Mouse (Mus musculus): ENCODE measurements around the gene Rpn2. TPM values are rescaled to one million over a fixed set of nuclear protein-coding genes. Genes with fewer than 3 reads are reported as not detected.

Gene Rpn2
- 293 and 298 TPM in 2 replicates for polyA plus RNA-seq (2016; fragmentation: Nextera tagmentation; extraction: Ambion mirVana)

- Histone ChIP-seq H3K4me1 (peaks cover 23% of the 10 kb centered on the region), H3K4me3 (peak within 1 kb of the TSS; percentile 83), H3K36me3 (replicated peaks) (peaks cover 31% of the 10 kb centered on the region), H3K9me3 (no peaks in the 10 kb centered on the region), H3K27ac (peak within 1 kb of the TSS; percentile 99), H3K27me3 (ENCODE audit: poor library complexity, severe bottlenecking) (no peaks in the 10 kb centered on the region)
- WGBS: under 1% methylated on average over 64 of the region's 64 CpGs
- DNase-seq (ENCODE audit: extremely low spot score, low spot score): peak; percentile 96
These were observed at the start of gene Rpn2 for GRCm38 (mm10) chr2:157278717-157279415. Gene Rpn2, plus strand, starts transcription at chr2:157279017.

GRCm38 (mm10) chr2:157235946-157236345 lies 42.9 kb upstream of the Rpn2 start:
- Histone ChIP-seq H3K4me1 (no peaks in the 10 kb centered on the region), H3K27ac (no peak overlapping the region), H3K4me3 (no peak overlapping the region), H3K36me3 (replicated peaks) (no peaks in the 10 kb centered on the region), H3K27me3 (ENCODE audit: poor library complexity, severe bottlenecking) (no peaks in the 10 kb centered on the region), H3K9me3 (no peaks in the 10 kb centered on the region)
- DNase-seq (ENCODE audit: extremely low spot score, low spot score): no peak
- 88% methylated on average over 8 of the region's 8 CpGs for WGBS

- H3K4me3 ChIP-seq: no peak overlapping the region
- no peaks in the 10 kb centered on the region for H3K36me3 ChIP-seq (replicated peaks)
- WGBS: 66% methylated on average over 5 of the region's 5 CpGs
- no peak for DNase-seq (ENCODE audit: extremely low spot score, low spot score)
- H3K27me3 ChIP-seq (ENCODE audit: poor library complexity, severe bottlenecking): no peaks in the 10 kb centered on the region
- peaks cover 9% of the 10 kb centered on the region for H3K4me1 ChIP-seq
- H3K27ac ChIP-seq: no peak overlapping the region
- no peaks in the 10 kb centered on the region for H3K9me3 ChIP-seq
These were observed 33.8 kb upstream of the Rpn2 start for GRCm38 (mm10) chr2:157245001-157245400.

- no peaks in the 10 kb centered on the region for H3K27me3 ChIP-seq (ENCODE audit: poor library complexity, severe bottlenecking)
- no peaks in the 10 kb centered on the region for H3K36me3 ChIP-seq (replicated peaks)
- no peak overlapping the region for H3K4me3 ChIP-seq
- no peak overlapping the region for H3K27ac ChIP-seq
- no peaks in the 10 kb centered on the region for H3K9me3 ChIP-seq
- H3K4me1 ChIP-seq: peaks cover 9% of the 10 kb centered on the region
- DNase-seq (ENCODE audit: extremely low spot score, low spot score): no peak
- 75% methylated on average over 2 of the region's 2 CpGs for WGBS
These were observed 33.2 kb upstream of the Rpn2 start for GRCm38 (mm10) chr2:157245603-157246002.

- Histone ChIP-seq H3K27me3 (ENCODE audit: poor library complexity, severe bottlenecking) (no peaks in the 10 kb centered on the region), H3K27ac (0 out of 2 replicates have a peak overlapping the region, but pooled peaks have one; percentile 17), H3K4me3 (no peak overlapping the region), H3K36me3 (replicated peaks) (no peaks in the 10 kb centered on the region), H3K9me3 (no peaks in the 10 kb centered on the region), H3K4me1 (peaks cover 9% of the 10 kb centered on the region)
- DNase-seq (ENCODE audit: extremely low spot score, low spot score): no peak
These were observed 30.7 kb upstream of the Rpn2 start for GRCm38 (mm10) chr2:157248111-157248510.

- no peak overlapping the region for H3K4me3 ChIP-seq
- no peaks in the 10 kb centered on the region for H3K27me3 ChIP-seq (ENCODE audit: poor library complexity, severe bottlenecking)
- no peaks in the 10 kb centered on the region for H3K9me3 ChIP-seq
- H3K27ac ChIP-seq: no peak overlapping the region
- peak; percentile 44 for DNase-seq (ENCODE audit: extremely low spot score, low spot score)
- WGBS: 6% methylated on average over 5 of the region's 5 CpGs
- H3K36me3 ChIP-seq (replicated peaks): no peaks in the 10 kb centered on the region
- no peaks in the 10 kb centered on the region for H3K4me1 ChIP-seq
These were observed 19.1 kb upstream of the Rpn2 start for GRCm38 (mm10) chr2:157259720-157260119.

GRCm38 (mm10) chr2:157261930-157262329 lies 16.9 kb upstream of the Rpn2 start:
- H3K27ac ChIP-seq: no peak overlapping the region
- no peak for DNase-seq (ENCODE audit: extremely low spot score, low spot score)
- H3K4me3 ChIP-seq: no peak overlapping the region
- 92% methylated on average over 5 of the region's 5 CpGs for WGBS
- H3K4me1 ChIP-seq: no peaks in the 10 kb centered on the region
- no peaks in the 10 kb centered on the region for H3K27me3 ChIP-seq (ENCODE audit: poor library complexity, severe bottlenecking)
- H3K36me3 ChIP-seq (replicated peaks): no peaks in the 10 kb centered on the region
- no peaks in the 10 kb centered on the region for H3K9me3 ChIP-seq

- 80% methylated on average over 9 of the region's 9 CpGs for WGBS
- H3K4me1 ChIP-seq: no peaks in the 10 kb centered on the region
These were observed 16.3 kb upstream of the Rpn2 start for GRCm38 (mm10) chr2:157262506-157262905.

GRCm38 (mm10) chr2:157263101-157263500 lies 15.7 kb upstream of the Rpn2 start:
- WGBS: 98% methylated on average over 1 of the region's 1 CpGs
- Histone ChIP-seq H3K27ac (no peak overlapping the region), H3K4me1 (no peaks in the 10 kb centered on the region), H3K4me3 (no peak overlapping the region), H3K9me3 (no peaks in the 10 kb centered on the region), H3K36me3 (replicated peaks) (no peaks in the 10 kb centered on the region), H3K27me3 (ENCODE audit: poor library complexity, severe bottlenecking) (no peaks in the 10 kb centered on the region)
- no peak for DNase-seq (ENCODE audit: extremely low spot score, low spot score)

More at GRCm38 (mm10) chr2:157262506-157262905, 16.3 kb upstream of the Rpn2 start:
- Histone ChIP-seq H3K27me3 (ENCODE audit: poor library complexity, severe bottlenecking) (no peaks in the 10 kb centered on the region), H3K27ac (no peak overlapping the region), H3K4me3 (no peak overlapping the region), H3K9me3 (no peaks in the 10 kb centered on the region), H3K36me3 (replicated peaks) (no peaks in the 10 kb centered on the region)
- DNase-seq (ENCODE audit: extremely low spot score, low spot score): no peak

- 87% methylated on average over 6 of the region's 6 CpGs for whole genome bisulfite sequencing
- H3K27me3 ChIP-seq (ENCODE audit: poor library complexity, severe bottlenecking): no peaks in the 10 kb centered on the region
- H3K4me3 ChIP-seq: no peak overlapping the region
- H3K9me3 ChIP-seq: no peaks in the 10 kb centered on the region
- H3K4me1 ChIP-seq: no peaks in the 10 kb centered on the region
- H3K36me3 ChIP-seq (replicated peaks): no peaks in the 10 kb centered on the region
- DNase-seq (ENCODE audit: extremely low spot score, low spot score): no peak
- H3K27ac ChIP-seq: no peak overlapping the region
These were observed 15.0 kb upstream of the Rpn2 start for GRCm38 (mm10) chr2:157263832-157264231.

- Histone ChIP-seq H3K27me3 (ENCODE audit: poor library complexity, severe bottlenecking) (no peaks in the 10 kb centered on the region), H3K36me3 (replicated peaks) (peaks cover 37% of the 10 kb centered on the region), H3K4me1 (peaks cover 23% of the 10 kb centered on the region), H3K27ac (peak within 1 kb of the TSS; percentile 99), H3K4me3 (peak within 1 kb of the TSS; percentile 83), H3K9me3 (no peaks in the 10 kb centered on the region)
- no peak for DNase-seq (ENCODE audit: extremely low spot score, low spot score)
- 0% methylated on average over 32 of the region's 32 CpGs for WGBS
These were observed 591 bp downstream of the Rpn2 start, which contains the start of gene Mroh8 for GRCm38 (mm10) chr2:157279416-157279800. Gene Mroh8, minus strand, starts transcription at chr2:157279549.

GRCm38 (mm10) chr2:157283321-157283720 lies 4.5 kb downstream of the Rpn2 start:
- no peak overlapping the region for H3K4me3 ChIP-seq
- WGBS: 94% methylated on average over 6 of the region's 6 CpGs
- H3K27me3 ChIP-seq (ENCODE audit: poor library complexity, severe bottlenecking): no peaks in the 10 kb centered on the region
- H3K9me3 ChIP-seq: no peaks in the 10 kb centered on the region
- no peak overlapping the region for H3K27ac ChIP-seq
- peaks cover 22% of the 10 kb centered on the region for H3K4me1 ChIP-seq
- H3K36me3 ChIP-seq (replicated peaks): peaks cover 76% of the 10 kb centered on the region
- no peak for DNase-seq (ENCODE audit: extremely low spot score, low spot score)

- DNase-seq (ENCODE audit: extremely low spot score, low spot score): no peak
- H3K27me3 ChIP-seq (ENCODE audit: poor library complexity, severe bottlenecking): no peaks in the 10 kb centered on the region
- WGBS: 43% methylated on average over 3 of the region's 3 CpGs
- no peaks in the 10 kb centered on the region for H3K9me3 ChIP-seq
- H3K27ac ChIP-seq: no peak overlapping the region
- H3K4me3 ChIP-seq: no peak overlapping the region
- peaks cover 3% of the 10 kb centered on the region; the same call in 1 of the 2 replicates for H3K4me1 ChIP-seq
- peaks cover 100% of the 10 kb centered on the region for H3K36me3 ChIP-seq (replicated peaks)
These were observed 8.7 kb downstream of the Rpn2 start for GRCm38 (mm10) chr2:157287542-157287941.

Data from forebrain, embryonic 10.5 days (tissue).